Mouse (Mus musculus) mouse embryonic stem cell (cell line): ENCODE measurements around the gene S100a4.

Source experiments
- in situ Hi-C, 2 experiments: fragments of 300-500 bp; cut with MboI; formaldehyde crosslinking; loops; 1 replicate in 1 of 2; 3 replicates in 1 of 2; pipeline ENCODE4 v1.14.3; 2019 to 2020; ENCODE audit warnings: low sequenced_read_pairs in 2 of 2, low pct_unique_long_range_greater_than_20kb in 1 of 2, mixed read lengths in 1 of 2; ENCODE audit not compliant: unreplicated experiment in 1 of 2

S100a4 gene

DNA sequence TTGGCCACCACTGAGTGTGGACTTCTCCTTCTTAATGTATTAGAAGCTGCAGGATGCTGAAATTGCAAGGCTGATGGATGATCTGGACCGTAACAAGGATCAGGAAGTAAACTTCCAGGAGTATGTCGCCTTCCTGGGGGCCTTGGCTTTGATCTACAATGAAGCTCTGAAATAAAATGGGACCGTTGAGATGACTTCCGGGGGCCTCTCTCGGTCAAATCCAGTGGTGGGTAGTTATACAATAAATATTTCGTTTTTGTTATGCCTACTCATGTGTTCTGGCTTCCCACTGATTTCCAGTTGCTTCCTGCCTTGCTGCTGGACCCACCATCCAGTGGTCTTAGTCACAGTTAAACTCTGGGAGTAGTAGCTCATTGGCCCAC, 10.6 kb downstream of the S100a4 start:
- in situ Hi-C loops = no loop called here

DNA sequence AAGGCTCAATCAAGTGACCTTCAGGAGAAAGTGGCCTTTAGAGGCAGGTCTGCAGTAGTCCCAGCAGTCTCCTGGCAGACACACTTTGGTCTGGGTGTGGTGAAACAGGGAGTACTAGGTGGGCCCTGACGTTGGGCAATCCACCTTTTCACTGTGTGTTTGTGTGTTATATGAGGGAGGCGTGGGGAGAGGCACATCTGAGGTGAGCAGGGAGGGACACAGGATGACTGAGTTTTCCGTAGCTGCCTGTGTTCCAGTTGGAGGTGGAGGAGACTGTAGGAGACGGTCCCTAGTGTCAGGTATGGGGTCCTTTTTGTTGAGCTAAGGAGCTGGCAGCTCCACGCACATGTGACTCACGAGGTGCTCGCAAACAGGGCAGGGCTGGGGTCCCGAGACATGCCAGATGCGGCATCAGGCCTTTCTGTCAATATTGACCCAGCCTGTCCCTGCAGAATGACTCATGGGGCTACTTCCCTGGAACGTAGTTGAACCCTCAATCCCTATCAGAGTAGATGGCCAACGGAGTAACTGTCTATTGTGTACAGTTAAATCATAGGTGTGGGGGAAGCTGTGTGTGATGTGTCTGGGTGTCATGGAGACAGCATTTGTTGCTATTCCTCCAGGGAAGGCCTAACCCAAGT, 11.2 kb downstream of the S100a4 start:
- in situ Hi-C loops = loop anchor here in 1 of 2 experiments (5.0 kb wide), 1 partner anchor 32 kb away; no protein-coding TSS in a partner anchor

DNA sequence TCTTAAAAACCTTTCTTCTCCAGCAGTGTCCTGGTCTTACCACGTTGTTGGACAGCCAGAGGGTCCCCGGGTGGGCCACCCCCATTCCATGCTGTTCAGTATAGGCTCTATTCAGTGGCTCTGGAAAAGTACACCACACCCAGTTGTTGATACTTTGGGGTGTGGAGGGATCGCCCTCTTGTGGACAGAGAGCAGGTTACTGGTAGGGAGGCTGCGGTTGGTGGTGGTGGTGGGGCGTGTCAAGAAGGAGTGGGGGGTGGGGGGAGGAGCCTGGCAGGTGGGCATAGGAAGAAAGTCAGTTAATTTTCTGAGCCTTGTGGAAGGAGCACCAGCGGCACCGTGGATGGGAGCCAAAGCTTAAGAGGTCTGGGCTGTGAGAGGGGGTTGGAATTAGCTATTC, 11.8 kb downstream of the S100a4 start:
- in situ Hi-C loops = loop anchor here in 1 of 2 experiments (5.0 kb wide), 1 partner anchor 33 kb away; no protein-coding TSS in a partner anchor

DNA sequence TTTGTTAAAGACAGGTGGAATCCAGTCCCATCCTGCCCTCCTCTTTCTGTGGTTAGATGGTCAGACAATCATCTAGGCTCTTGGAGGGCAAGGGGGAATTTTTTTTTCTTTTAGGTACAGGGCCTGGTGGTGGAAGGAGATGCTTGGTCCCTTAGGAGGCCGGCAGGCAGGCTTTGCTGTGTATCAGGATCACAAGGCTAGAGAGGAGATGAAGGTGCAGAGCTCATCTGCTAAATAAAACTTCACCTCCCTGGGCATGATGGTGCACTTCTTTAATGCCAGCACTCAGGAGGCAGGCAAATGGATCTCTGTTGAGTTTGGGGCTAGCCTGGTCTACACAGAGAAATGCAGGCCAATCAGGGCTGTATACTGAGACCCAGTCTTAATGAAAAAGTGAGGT, 12.3 kb downstream of the S100a4 start:
- in situ Hi-C loops = loop anchor here in 1 of 2 experiments (5.0 kb wide), 1 partner anchor 34 kb away; no protein-coding TSS in a partner anchor

DNA sequence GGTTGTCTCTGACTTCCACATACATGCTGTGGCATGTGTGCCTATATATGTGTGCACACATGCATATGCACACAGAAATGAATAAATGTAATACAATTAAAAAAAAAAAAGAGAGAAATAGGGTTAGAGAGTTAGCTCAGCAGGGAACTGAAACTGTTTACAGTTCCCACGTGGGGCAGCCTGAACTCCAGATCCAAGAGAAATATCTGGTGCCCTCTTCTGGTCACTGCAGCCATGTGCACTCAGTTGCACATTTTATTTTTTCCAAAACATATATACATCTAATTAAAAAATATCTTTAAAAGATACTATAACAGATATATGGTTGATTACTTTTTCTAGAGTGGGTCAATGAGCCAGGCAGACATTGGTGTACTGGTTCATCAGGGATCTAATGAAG, 14.0 kb downstream of the S100a4 start:
- in situ Hi-C loops = loop anchor here in 1 of 2 experiments (5.0 kb wide), 1 partner anchor 35 kb away; no protein-coding TSS in a partner anchor

DNA sequence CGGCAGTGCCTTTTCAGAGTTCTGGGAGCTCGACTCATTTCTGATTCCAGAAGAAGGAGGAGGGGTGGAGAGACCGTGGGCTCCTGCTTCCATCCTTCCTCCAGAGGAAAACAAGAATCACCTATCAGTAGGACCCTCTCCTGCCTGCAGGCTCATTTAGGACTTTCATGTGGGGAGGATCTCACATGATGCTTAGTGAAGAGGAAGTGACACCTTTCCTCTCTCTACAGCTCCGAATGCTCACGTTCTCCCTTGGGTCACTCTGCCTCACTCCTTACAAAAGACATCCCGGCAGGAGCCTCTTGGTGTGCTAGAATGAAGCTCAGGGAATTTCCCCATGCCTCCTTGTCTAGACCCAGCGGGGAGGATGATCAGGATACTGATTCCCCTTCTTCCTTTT, 18.0 kb downstream of the S100a4 start:
- in situ Hi-C loops = no loop called here

DNA sequence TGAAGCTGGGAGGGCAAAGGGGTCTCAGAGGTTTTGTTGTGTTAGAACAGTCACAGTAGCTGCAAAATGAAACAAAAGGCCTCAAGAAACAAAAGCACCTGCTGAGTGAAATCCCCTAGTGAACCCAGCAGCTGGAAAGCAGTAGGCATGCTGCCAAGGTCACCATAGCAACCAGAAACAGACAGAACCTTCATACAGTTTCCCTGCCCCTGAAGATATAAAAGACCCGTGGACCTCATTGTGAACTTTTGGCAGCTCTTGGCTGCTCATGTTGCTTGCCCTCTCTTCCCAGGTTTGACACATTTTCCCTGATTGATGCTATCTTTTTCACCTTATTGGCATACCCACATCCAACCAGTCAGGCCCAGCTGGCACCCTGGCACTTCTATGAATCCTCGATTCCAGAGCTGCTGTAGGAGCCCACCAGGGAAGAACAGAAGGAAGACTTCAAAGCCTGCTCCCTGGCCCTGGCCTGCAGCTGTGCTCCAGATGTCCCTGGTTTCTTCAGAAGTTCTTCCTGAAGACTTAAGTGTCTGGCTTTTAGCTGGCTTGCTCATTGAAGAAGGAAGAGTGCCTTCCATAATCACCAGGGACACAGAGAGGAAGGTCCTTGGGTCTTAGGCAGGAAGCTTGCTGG, 20.0 kb downstream of the S100a4 start:
- in situ Hi-C loops = no loop called here

DNA sequence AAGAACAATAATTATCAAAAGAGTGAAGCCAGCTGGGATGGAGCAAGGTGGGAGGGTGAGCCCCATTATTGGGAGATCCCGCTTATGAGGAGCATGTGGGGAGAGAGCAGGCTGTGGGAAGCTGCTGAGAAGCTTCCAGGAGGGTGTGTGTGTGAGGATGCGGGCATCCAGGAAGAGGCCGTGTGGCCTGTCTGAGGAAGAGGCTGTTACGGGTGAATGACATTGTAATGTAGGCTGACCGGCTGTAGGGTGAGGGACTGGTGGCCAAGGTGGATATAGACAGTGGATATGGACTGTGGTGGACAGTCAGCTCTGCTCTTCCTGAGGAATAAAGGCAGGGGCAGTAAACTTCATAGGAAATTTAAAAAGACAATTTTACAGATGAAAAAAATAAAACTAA, 21.9 kb downstream of the S100a4 start:
- in situ Hi-C loops = no loop called here

DNA sequence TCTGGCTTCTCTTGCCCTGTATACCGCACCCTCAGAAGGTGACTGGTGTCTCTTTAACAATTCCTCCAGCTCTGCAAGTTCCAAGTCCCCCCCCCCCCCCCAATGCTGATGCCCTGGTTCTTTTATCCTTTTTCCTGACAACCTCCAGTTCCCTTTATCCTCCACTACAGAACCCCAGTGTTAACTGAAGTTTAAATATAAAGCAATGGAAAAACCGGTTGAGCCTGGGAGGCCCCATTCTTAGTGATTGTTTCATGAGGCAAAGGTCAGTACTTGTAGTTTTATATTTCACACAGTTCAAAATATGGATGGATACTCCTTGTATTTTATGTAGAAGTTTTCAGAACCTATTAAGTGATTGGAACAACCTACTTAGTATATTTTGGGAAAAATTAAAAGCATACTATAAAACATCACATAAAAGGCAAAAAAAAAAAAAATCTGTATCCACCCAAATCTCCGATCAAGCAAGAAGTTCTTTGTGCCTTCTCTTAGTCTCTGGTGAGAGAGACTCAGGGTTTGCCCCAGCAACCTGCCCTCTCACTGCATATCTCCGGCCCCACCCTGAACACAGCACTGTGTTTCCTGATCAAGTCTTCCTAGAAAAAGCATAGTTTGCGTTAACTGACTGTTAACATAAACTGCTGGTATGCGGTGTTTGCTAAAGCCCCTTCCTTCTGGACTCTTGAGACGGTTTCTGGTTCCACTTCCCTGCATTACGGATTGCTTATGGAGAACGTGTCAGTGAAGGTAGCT, 22.9 kb downstream of the S100a4 start:
- in situ Hi-C loops = no loop called here

DNA sequence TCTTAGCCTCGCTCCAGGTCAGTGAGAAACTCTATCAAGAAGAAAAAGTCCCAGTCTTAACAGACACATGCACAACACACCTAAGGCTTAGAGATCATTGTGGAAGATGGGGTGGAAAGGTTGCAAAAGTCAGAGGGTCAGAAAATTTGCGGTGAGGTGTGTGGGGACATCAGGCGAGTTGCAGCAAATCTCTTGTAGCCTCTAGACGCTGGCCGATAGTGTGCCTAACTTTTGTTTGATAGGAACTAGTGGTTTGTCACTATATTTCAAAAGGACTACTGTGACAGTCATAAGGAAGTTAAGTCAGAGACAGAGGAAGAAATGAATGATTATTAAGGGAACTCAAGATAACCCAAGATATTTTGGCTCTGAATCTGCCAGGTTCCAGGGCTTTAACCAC, 23.8 kb downstream of the S100a4 start:
- in situ Hi-C loops = no loop called here

DNA sequence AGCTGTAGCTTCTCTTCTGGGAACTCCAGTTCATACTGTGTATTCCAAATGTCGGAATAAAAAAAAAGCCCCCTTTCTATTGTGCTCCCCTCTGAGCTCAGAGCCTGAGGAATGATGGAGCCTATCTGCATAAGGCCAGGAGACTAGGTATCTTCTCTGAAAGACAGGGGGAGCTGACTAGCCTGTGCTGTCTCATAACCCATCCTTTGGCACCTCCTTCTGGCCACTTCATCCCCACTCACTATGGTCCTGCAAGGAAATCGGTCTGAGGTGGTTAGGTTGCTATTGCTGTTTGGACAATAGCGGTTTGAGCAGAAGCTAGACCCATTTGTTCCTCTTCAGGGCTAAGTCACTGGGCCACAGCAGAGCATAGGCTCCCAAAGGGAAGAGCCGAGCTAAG, 24.2 kb downstream of the S100a4 start:
- in situ Hi-C loops = no loop called here

DNA sequence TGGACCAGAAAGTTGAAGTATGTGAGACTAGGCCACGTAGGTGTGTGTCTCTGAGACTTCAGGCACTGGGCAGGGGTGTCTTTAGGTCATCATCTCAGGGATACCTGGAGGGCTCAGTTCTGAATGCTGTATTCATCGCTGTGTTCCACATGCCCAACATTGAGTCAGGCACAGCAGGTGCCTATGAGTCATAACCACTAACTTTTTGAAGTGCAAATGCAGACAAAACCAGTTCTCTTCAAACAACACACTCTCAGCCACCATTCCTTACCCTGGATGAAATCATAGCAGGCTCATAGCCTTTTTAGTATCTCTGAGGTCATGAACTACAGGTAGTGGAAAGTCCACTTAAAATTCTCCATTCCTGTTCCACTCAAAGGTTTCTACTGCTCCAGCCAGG, 25.7 kb downstream of the S100a4 start:
- in situ Hi-C loops = no loop called here

DNA sequence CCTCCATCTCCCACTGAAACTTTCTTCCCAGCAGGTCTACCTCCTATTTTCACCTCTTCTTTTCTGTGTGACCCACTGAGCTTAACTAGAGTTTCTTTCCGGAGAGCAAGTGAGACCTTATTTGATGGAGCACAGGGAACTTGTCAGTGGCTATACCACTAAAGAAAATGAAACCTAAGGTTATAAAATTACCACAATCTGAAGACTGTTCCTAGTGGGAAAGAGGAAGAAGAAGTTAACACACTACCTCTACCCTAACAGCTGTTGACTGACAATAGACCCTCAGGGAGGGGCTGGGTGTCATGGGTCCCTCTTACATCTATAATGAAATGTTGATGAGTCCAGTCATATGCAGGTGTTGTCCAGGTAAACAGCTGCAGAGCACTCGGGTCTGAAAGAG, 28.4 kb downstream of the S100a4 start:
- in situ Hi-C loops = no loop called here

DNA sequence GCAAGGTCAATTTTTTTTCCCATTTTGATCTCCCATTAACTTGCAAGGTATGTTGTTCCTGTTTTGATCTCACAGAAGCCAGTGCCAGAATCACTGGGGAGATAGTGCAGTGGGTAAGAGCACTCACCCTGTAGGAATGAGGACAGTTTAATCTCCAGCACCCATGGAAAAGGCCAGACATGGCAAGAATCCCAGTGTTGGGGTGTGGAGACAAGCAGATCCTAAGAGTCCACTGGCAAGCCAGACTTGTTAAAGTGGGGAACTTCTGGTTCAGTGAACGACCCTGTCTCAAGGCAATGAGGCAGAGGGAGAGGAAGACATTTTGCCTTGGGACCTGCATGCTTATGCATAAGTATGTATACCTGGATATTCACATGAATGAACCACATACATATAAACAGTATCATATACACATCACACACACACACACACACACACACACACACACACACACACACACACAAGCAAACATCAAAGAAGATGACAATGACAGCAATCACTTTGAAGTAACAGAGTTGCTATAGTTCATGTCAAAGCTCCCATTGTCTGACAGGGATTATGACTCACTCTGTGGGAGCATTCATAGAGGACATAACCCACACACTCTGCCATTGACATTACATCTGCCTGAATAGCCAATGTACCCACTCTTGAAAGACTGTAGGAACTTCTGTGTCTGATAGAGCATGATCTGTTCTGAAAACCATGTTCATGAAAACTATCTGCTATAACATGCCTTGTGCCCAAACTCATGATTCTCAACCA, 35.1 kb downstream of the S100a4 start:
- in situ Hi-C loops = no loop called here

DNA sequence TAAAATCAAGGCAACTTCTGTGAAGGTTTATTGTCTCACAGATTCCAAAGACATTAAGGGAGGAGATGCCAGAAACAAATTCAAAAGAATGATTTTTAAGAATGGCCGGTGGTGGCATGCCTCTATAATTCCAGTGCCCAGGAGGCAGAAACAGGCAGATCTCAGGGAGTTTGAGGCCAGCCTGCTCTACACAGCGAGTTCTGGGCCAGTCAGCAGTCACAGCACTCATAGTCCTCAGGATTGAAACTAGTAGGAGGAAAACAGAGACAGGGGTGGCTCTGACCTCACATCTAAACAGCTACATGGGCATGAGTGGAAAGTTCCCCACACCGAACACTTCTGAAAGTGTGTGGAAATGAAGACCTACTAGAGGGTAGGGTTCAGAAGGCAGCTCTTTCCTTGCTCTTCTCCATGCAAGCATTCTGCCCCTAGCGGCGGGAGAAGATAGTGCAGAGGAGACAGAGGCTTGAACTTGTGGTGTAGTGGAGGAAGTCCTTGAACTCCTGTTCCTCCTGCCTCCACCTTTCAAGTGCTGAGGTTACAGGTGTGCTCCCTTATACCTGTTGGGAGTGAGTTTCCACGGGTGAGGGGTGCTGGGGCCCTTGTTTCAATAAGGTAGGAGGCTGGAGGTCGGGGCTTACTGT, 36.1 kb downstream of the S100a4 start:
- in situ Hi-C loops = no loop called here

DNA sequence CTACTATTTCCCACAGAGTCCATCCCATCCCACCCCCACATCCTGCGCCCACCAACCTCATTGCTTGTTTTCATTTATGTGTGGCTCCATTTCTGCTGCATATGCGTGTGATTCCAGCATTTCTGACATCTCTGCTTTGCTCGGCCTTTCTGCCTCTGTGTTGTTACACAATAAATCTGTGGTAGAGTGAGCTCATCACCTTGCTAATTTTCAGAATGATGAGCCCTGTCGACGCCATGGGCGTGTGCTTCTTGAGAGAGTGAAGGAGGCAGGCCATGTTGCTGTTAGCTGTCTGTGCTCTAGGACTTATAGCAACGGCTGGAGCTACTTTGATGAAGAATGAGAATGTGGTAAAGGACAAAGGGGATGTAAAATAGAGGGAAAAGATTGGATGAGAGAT, 37.4 kb downstream of the S100a4 start:
- in situ Hi-C loops = no loop called here

DNA sequence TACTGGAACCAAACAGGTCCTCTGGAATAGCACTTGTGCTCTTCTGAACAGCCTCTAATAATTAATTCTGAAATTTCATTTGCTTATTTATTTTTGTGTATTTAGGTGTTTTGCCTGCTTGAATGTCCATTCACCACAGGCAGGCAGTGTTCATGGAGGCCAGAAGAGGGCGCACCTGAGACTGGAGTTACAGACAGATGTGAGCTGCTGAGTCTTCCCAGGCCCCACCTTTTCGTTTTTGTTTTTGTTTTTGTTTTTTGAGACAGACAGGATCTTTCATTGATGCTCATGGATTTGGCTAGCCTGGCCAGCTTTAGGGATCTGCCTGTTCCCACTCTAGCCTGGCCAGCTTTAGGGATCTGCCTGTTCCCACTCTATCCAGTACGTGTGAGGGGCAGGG, 40.6 kb downstream of the S100a4 start:
- in situ Hi-C loops = no loop called here

DNA sequence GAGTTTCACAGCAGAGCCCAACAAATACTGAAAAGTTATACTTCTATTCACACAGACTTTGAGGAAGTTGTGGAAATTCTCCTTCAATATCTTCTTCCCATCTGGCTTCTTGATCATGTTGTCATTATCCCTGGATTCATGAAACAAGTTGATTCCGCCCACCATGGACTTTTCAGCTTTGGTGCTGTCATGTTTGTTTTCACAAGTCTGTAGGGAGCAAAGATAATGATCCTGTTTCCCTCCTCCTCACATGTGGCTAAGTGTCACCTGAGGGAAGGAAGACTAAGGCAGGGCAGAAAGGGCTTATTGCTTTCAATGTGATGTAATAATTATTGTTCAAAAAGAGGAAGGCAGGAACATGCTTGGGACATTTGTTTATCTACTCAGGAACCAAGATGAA, 43.7 kb downstream of the S100a4 start:
- in situ Hi-C loops = no loop called here
